Comparison of ENCODE assay signal across 30 mouse cellular contexts in genomic region chr8:93399698-93400097, GRCm38 (mm10). TPM values are rescaled to one million over a fixed set of nuclear protein-coding genes. Genes with fewer than 3 reads are reported as not detected.
"Had no signal": no experiment of that assay in that cellular context is flagged by ENCODE, and none has a peak within 500 bp of the region (broad histone marks: within the 10 kb centered on the region; RNA-seq: fewer than 3 reads in every experiment).

No protein-coding gene starts in this region.

- ATAC-seq: forebrain, embryonic 15.5 days; forebrain, postnatal 0 days; hindbrain, postnatal 0 days; intestine, embryonic 16.5 days had no signal

- H3K9me3 ChIP-seq: forebrain, embryonic 15.5 days; heart, embryonic 10.5 days; heart, embryonic 13.5 days; heart, embryonic 15.5 days; hindbrain, embryonic 13.5 days; hindbrain, embryonic 15.5 days; kidney, embryonic 15.5 days had no signal

- H3K4me1 ChIP-seq: forebrain, embryonic 15.5 days; heart, embryonic 10.5 days; heart, embryonic 13.5 days; heart, embryonic 15.5 days; hindbrain, embryonic 13.5 days; hindbrain, embryonic 15.5 days; kidney, embryonic 15.5 days had no signal

- H3K36me3 ChIP-seq: forebrain, embryonic 15.5 days; heart, embryonic 10.5 days; heart, embryonic 13.5 days; heart, embryonic 15.5 days; hindbrain, embryonic 13.5 days; hindbrain, embryonic 15.5 days; kidney, embryonic 15.5 days had no signal

- H3K4me2 ChIP-seq: forebrain, embryonic 15.5 days; heart, embryonic 13.5 days; heart, embryonic 15.5 days; hindbrain, embryonic 13.5 days; hindbrain, embryonic 15.5 days; kidney, embryonic 15.5 days had no signal

- H3K4me3 ChIP-seq: forebrain, embryonic 15.5 days; heart, embryonic 10.5 days; heart, embryonic 13.5 days; heart, embryonic 15.5 days; hindbrain, embryonic 13.5 days; hindbrain, embryonic 15.5 days; kidney, embryonic 15.5 days had no signal

- H3K27ac ChIP-seq: forebrain, embryonic 15.5 days; heart, embryonic 10.5 days; heart, embryonic 13.5 days; heart, embryonic 15.5 days; hindbrain, embryonic 13.5 days; hindbrain, embryonic 15.5 days; hindbrain, postnatal 0 days; kidney, embryonic 15.5 days; kidney, postnatal 0 days had no signal

- H3K27me3 ChIP-seq: forebrain, embryonic 15.5 days; heart, embryonic 13.5 days; heart, embryonic 15.5 days; hindbrain, embryonic 13.5 days; hindbrain, embryonic 15.5 days; kidney, embryonic 15.5 days had no signal

- H3K9ac ChIP-seq: forebrain, embryonic 15.5 days; forebrain, postnatal 0 days; heart, embryonic 13.5 days; heart, embryonic 15.5 days; hindbrain, embryonic 13.5 days; hindbrain, embryonic 15.5 days; kidney, embryonic 15.5 days had no signal

- DNase-seq: forebrain, postnatal 0 days; gastrocnemius, postnatal 14 days; gastrocnemius, postnatal 36 days; heart, adult 18-20 months; heart, postnatal 14 days; heart, postnatal 36 days; kidney, adult 11 months; kidney, adult 2 months; kidney, adult 9 months; kidney, postnatal 14 days; kidney, postnatal 36 days; layer of hippocampus, adult 9-11 months; layer of hippocampus, postnatal 36 days; left cerebral cortex, postnatal 4 days had no signal

RNA-seq across cellular contexts. Expression of gene Ces1h, which starts 20.2 kb away (rescaled TPM):
- polyA plus RNA-seq: forebrain, embryonic 15.5 days; forebrain, postnatal 0 days; gonadal fat pad, adult 2 months; heart, embryonic 10.5 days; heart, embryonic 13.5 days; heart, embryonic 15.5 days; heart, postnatal 0 days; hindbrain, embryonic 11.5 days; hindbrain, embryonic 13.5 days; hindbrain, embryonic 15.5 days; hindbrain, postnatal 0 days; intestine, embryonic 14.5 days; intestine, embryonic 16.5 days; kidney, embryonic 15.5 days; kidney, postnatal 0 days; large intestine, adult 2 months; limb, embryonic 11.5 days had no signal
